Mouse (Mus musculus) testis, adult 2 months (tissue): ENCODE measurements around the gene Rufy2.

ENCODE experiments used
- CTCF ChIP-seq: fragments of 200-500 bp; IDR thresholded peaks from 2 replicates; pipeline ENCODE4 v1.5.1; 2012; ENCODE audit warnings: low read depth, mild to moderate bottlenecking, inconsistent platforms, low read length, moderate library complexity; ENCODE audit not compliant: control insufficient read depth, insufficient read depth, insufficient replicate concordance
- POLR2A ChIP-seq: fragments of 200-500 bp; IDR thresholded peaks from 2 replicates; pipeline ENCODE4 v1.6.1; 2012; ENCODE audit warnings: low read depth, mild to moderate bottlenecking, inconsistent platforms, low read length, moderate library complexity; ENCODE audit not compliant: control insufficient read depth

DNA sequence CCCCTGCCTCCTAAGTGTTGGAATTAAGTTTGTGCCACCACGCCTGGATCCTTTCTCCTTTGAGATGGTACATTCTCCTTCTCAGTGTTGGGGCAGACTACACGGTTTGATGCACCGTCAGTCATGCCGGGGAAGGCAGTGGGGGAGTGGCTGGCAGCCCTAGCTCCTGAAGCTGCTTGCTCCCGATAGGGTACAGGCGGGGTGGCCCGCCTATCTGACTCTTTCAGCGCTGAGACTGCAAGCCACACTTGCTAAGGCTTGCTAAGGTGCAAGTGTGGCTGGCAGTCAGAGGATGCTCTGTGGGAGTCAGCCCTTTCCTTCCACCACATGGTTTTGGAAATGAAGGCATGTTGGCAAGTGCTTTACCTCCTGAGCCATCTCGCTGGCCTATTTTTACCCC lies 20.6 kb downstream of the Rufy2 start:
- TF ChIP-seq CTCF (no peak), POLR2A (no peak)
